Mouse (Mus musculus) megakaryocyte, embryonic 14.5 days (primary cell): ENCODE measurements around the gene Daglb. TPM values are rescaled to one million over a fixed set of nuclear protein-coding genes. Genes with fewer than 3 reads are reported as not detected.
A peak's percentile ranks its signal among the peaks of the same experiment; 100 is the strongest.
"Not testable (repeated sequence)": the region's sequence is repeated elsewhere in the genome, so short reads cannot be mapped to it uniquely, and the experiment has no call there.

Experiments used
- H3K27me3 ChIP-seq: replicated peaks from 2 replicates; pipeline ENCODE3; 2012; ENCODE audit warnings: inconsistent platforms
- H3K36me3 ChIP-seq: replicated peaks from 2 replicates; pipeline ENCODE3; 2012; ENCODE audit warnings: low read length, inconsistent platforms, mixed read lengths
- H3K4me1 ChIP-seq: 2 replicates; pipeline ENCODE4 v1.6.1; 2012; ENCODE audit warnings: inconsistent platforms
- H3K4me3 ChIP-seq: replicated peaks from 2 replicates; pipeline ENCODE3; 2012; ENCODE audit warnings: moderate library complexity, mild to moderate bottlenecking, inconsistent platforms
- H3K9me3 ChIP-seq: 2 replicates; pipeline ENCODE4 v1.6.1; 2012; ENCODE audit warnings: inconsistent platforms
- FLI1 ChIP-seq: IDR thresholded peaks from 2 replicates; pipeline ENCODE4 v1.6.1; 2012; ENCODE audit warnings: low read length, inconsistent platforms, mixed read lengths
- GATA1 ChIP-seq: IDR thresholded peaks from 3 replicates; pipeline ENCODE4 v1.6.1; 2012; ENCODE audit warnings: mixed read lengths, low read length, inconsistent platforms, borderline replicate concordance
- polyA plus RNA-seq: library from polyadenylated mRNA; stranded (reverse); fragments of >175 nt; gene quantifications from 2 replicates; pipeline ENCODE4 v1.2.3, GENCODE M21; 2012; ENCODE audit warnings: low replicate concordance; ENCODE audit not compliant: insufficient read depth

Gene Daglb
- polyA plus RNA-seq, 1 experiment, result 5.3 TPM

DNA sequence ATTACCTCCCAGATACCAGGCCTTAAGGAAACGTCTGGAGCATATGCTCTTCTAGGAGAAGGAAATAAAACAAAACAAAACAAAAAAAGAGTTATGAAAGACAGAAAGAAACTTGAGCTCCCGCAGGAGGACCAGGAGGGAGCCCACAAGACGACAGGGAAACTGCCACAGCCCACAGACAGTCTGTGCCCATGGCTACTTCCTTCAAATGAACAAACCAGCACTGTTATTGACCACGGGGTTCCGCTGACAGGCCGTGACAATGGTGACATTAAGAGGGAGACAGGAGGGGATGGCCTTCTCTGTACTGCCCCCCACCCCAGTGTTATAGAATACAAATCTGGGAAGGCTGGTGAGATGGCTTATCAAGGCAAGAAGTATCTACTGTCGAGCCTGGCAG is 66.3 kb downstream of the Daglb start:
- peaks cover 53% of the 10 kb centered on the region for H3K4me1 ChIP-seq
- no peaks in the 10 kb centered on the region for H3K9me3 ChIP-seq
- TF ChIP-seq FLI1, result no peak
- no peak for TF ChIP-seq GATA1
- H3K27me3 ChIP-seq, result no peaks in the 10 kb centered on the region
- H3K36me3 ChIP-seq, result peaks cover 3% of the 10 kb centered on the region
- peak overlapping the region; percentile 1 for H3K4me3 ChIP-seq

GRCm38 (mm10) chr5:143534922-143535321 is 70.5 kb downstream of the Daglb start:
- Histone ChIP-seq H3K4me1 (peaks cover 60% of the 10 kb centered on the region), H3K27me3 (peaks cover 3% of the 10 kb centered on the region), H3K36me3 (no peaks in the 10 kb centered on the region), H3K4me3 (no peak overlapping the region), H3K9me3 (no peaks in the 10 kb centered on the region)
- TF ChIP-seq GATA1 (no peak), FLI1 (no peak)

GRCm38 (mm10) chr5:143537022-143537421 is 72.6 kb downstream of the Daglb start:
- H3K36me3 ChIP-seq, result no peaks in the 10 kb centered on the region
- no peak overlapping the region for H3K4me3 ChIP-seq
- H3K9me3 ChIP-seq, result peaks cover 8% of the 10 kb centered on the region
- H3K4me1 ChIP-seq, result peaks cover 46% of the 10 kb centered on the region
- TF ChIP-seq FLI1, result no peak
- no peak for TF ChIP-seq GATA1
- peaks cover 19% of the 10 kb centered on the region for H3K27me3 ChIP-seq

GRCm38 (mm10) chr5:143539111-143539510 is 74.7 kb downstream of the Daglb start:
- Histone ChIP-seq H3K36me3 (no peaks in the 10 kb centered on the region), H3K27me3 (peaks cover 27% of the 10 kb centered on the region), H3K9me3 (peaks cover 8% of the 10 kb centered on the region), H3K4me1 (peaks cover 42% of the 10 kb centered on the region), H3K4me3 (no peak overlapping the region)
- TF ChIP-seq GATA1, result no peak
- no peak for TF ChIP-seq FLI1

GRCm38 (mm10) chr5:143547384-143547783 is 83.0 kb downstream of the Daglb start:
- H3K27me3 ChIP-seq, result peaks cover 6% of the 10 kb centered on the region
- no peaks in the 10 kb centered on the region for H3K9me3 ChIP-seq
- H3K4me3 ChIP-seq, result peak overlapping the region; percentile 90
- TF ChIP-seq GATA1 (no peak), FLI1 (no peak)
- peaks cover 65% of the 10 kb centered on the region for H3K4me1 ChIP-seq
- H3K36me3 ChIP-seq, result peaks cover 14% of the 10 kb centered on the region

GRCm38 (mm10) chr5:143547866-143548265 is 83.5 kb downstream of the Daglb start:
- TF ChIP-seq GATA1, result no peak
- TF ChIP-seq FLI1, result no peak
- Histone ChIP-seq H3K27me3 (peaks cover 6% of the 10 kb centered on the region), H3K4me1 (peaks cover 70% of the 10 kb centered on the region), H3K9me3 (no peaks in the 10 kb centered on the region), H3K4me3 (peak overlapping the region; percentile 90), H3K36me3 (peaks cover 19% of the 10 kb centered on the region)

- H3K9me3 ChIP-seq, result no peaks in the 10 kb centered on the region
- H3K4me3 ChIP-seq, result peak overlapping the region; percentile 90
- H3K27me3 ChIP-seq, result peaks cover 2% of the 10 kb centered on the region
- peaks cover 71% of the 10 kb centered on the region for H3K4me1 ChIP-seq
- peaks cover 20% of the 10 kb centered on the region for H3K36me3 ChIP-seq
- TF ChIP-seq GATA1, result no peak
- no peak for TF ChIP-seq FLI1
Measured at GRCm38 (mm10) chr5:143548401-143548846, 84.0 kb downstream of the Daglb start.

- not testable (repeated sequence) for H3K27me3 ChIP-seq, H3K9me3 ChIP-seq
- Histone ChIP-seq H3K4me3 (peak overlapping the region; percentile 98), H3K4me1 (peaks cover 75% of the 10 kb centered on the region), H3K36me3 (peaks cover 22% of the 10 kb centered on the region)
Measured at GRCm38 (mm10) chr5:143548922-143549321, 84.5 kb downstream of the Daglb start.

DNA sequence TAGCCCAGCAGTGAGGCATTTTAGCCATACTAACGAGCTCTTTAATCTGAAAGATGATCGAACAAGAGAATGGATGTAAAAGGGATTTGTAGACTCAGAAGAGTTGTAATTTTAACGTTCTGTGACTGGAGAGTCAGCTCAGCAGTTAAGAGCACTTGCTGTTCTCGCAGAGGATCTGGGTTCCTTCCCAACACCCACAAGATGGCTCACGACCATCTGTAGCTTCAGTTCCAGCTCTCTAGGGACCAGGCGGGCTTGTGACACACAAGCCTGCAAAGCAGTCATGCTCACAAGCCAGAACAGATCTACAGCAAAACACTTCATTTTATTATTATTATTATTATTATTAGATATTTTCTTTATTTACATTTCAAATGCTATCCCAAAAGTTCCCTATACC is 88.5 kb downstream of the Daglb start:
- TF ChIP-seq GATA1 (no peak), FLI1 (no peak)
- Histone ChIP-seq H3K9me3 (no peaks in the 10 kb centered on the region), H3K36me3 (peaks cover 28% of the 10 kb centered on the region), H3K4me3 (no peak overlapping the region), H3K27me3 (no peaks in the 10 kb centered on the region), H3K4me1 (peaks cover 61% of the 10 kb centered on the region)

- Histone ChIP-seq H3K4me1 (peaks cover 52% of the 10 kb centered on the region), H3K36me3 (peaks cover 28% of the 10 kb centered on the region), H3K9me3 (no peaks in the 10 kb centered on the region), H3K4me3 (no peak overlapping the region), H3K27me3 (no peaks in the 10 kb centered on the region)
- TF ChIP-seq FLI1, result no peak
- no peak for TF ChIP-seq GATA1
Measured at GRCm38 (mm10) chr5:143555233-143555632, 90.8 kb downstream of the Daglb start.

Other genes with a start within 250 kb of the Daglb start
- gene Spdye4a, start 237.7 kb upstream of the Daglb start, polyA plus RNA-seq, result not detected in 2 replicates
- gene Zfp12, start 229.4 kb upstream of the Daglb start, polyA plus RNA-seq, result 1.3 and 1.7 TPM in 2 replicates
- gene Zfp316, start 194.6 kb upstream of the Daglb start, polyA plus RNA-seq, result 1.1 and 1.7 TPM in 2 replicates
- gene Zfp853, start 171.0 kb upstream of the Daglb start, polyA plus RNA-seq, result 0.06 TPM in 1 of 2 replicates, not detected in the other
- gene E130309D02Rik, start 149.2 kb upstream of the Daglb start, polyA plus RNA-seq, result 53.2 and 90.1 TPM in 2 replicates
- gene Zdhhc4, start 135.3 kb upstream of the Daglb start, polyA plus RNA-seq, result 56.0 and 65.8 TPM in 2 replicates
- gene Grid2ip, start 107.2 kb upstream of the Daglb start, polyA plus RNA-seq, result not detected in 2 replicates
- gene Kdelr2, start 60.7 kb upstream of the Daglb start, polyA plus RNA-seq, result 42.6 and 69.6 TPM in 2 replicates
- 176 and 178 TPM in 2 replicates for gene Rac1, start 63.5 kb downstream of the Daglb start, polyA plus RNA-seq
- gene Cyth3, start 157.9 kb downstream of the Daglb start, polyA plus RNA-seq, result 4.7 and 5.8 TPM in 2 replicates